Mouse (Mus musculus) stomach, embryonic 14.5 days (tissue): ENCODE data around the gene Bcar1. TPM values are rescaled to one million over a fixed set of nuclear protein-coding genes. Genes with fewer than 3 reads are reported as not detected.
A peak's percentile ranks its signal among the peaks of the same experiment; 100 is the strongest.

Source experiments
- ATAC-seq: fragments of 200-750 bp; cut with Nextera tagmentation; 2 replicates; pipeline ENCODE4 v1.8.0; 2017; ENCODE audit warnings: low read depth, moderate TSS enrichment; ENCODE audit not compliant: insufficient number of reproducible peaks, insufficient read depth, low FRiP score
- H3K27ac ChIP-seq: fragments of 300-500 bp; sonication (generic); 2 replicates; pipeline ENCODE4 v1.5.1; 2014; ENCODE audit warnings: mild to moderate bottlenecking, low read length, moderate library complexity, mixed read lengths
- H3K27me3 ChIP-seq: fragments of 300-500 bp; sonication (generic); 2 replicates; pipeline ENCODE4 v1.6.1; 2014; ENCODE audit warnings: low read length, control low read depth, mixed read lengths; ENCODE audit not compliant: control insufficient read depth, insufficient read depth
- H3K36me3 ChIP-seq: fragments of 300-500 bp; sonication (generic); 2 replicates; pipeline ENCODE4 v1.6.1; 2014; ENCODE audit warnings: mild to moderate bottlenecking, control low read depth, low read length, moderate library complexity, mixed read lengths; ENCODE audit not compliant: control insufficient read depth, insufficient read depth
- H3K4me1 ChIP-seq: fragments of 300-500 bp; sonication (generic); 2 replicates; pipeline ENCODE4 v1.6.1; 2014; ENCODE audit warnings: low read length, control low read depth, mixed read lengths; ENCODE audit not compliant: control insufficient read depth, insufficient read depth
- H3K4me2 ChIP-seq: fragments of 300-500 bp; sonication (generic); replicated peaks from 2 replicates; pipeline ENCODE4 v1.6.1; 2014; ENCODE audit warnings: low read depth, low read length, control low read depth
- H3K4me3 ChIP-seq: fragments of 300-500 bp; sonication (generic); 2 replicates; pipeline ENCODE4 v1.5.1; 2014; ENCODE audit warnings: low read depth, low read length, control low read depth
- H3K9ac ChIP-seq: fragments of 300-500 bp; sonication (generic); replicated peaks from 2 replicates; pipeline ENCODE4 v1.6.1; 2014; ENCODE audit warnings: low read depth, mild to moderate bottlenecking, control low read depth, low read length, moderate library complexity, mixed read lengths
- H3K9me3 ChIP-seq: fragments of 300-500 bp; sonication (generic); 2 replicates; pipeline ENCODE4 v1.6.1; 2016; ENCODE audit warnings: low read depth, low read length, control low read depth; ENCODE audit not compliant: control insufficient read depth
- WGBS: fragments of 180-500 bp; shearing (Covaris S2); extraction: QIAGEN DNeasy Blood & Tissue Kit; methylation state at CpG from one replicate; pipeline ENCODE4 v1.1.7; 2014; 5-methylcytosine and 5-hydroxymethylcytosine counted together
- polyA plus RNA-seq: library from polyadenylated mRNA; unstranded; fragments of >200 nt; fragmentation: Nextera tagmentation; extraction: Ambion mirVana; gene quantifications from 2 replicates; pipeline ENCODE4 v1.2.1, GENCODE M21; 2014

Bcar1 gene
- 43.5 and 46.5 TPM in 2 replicates for polyA plus RNA-seq

DNA sequence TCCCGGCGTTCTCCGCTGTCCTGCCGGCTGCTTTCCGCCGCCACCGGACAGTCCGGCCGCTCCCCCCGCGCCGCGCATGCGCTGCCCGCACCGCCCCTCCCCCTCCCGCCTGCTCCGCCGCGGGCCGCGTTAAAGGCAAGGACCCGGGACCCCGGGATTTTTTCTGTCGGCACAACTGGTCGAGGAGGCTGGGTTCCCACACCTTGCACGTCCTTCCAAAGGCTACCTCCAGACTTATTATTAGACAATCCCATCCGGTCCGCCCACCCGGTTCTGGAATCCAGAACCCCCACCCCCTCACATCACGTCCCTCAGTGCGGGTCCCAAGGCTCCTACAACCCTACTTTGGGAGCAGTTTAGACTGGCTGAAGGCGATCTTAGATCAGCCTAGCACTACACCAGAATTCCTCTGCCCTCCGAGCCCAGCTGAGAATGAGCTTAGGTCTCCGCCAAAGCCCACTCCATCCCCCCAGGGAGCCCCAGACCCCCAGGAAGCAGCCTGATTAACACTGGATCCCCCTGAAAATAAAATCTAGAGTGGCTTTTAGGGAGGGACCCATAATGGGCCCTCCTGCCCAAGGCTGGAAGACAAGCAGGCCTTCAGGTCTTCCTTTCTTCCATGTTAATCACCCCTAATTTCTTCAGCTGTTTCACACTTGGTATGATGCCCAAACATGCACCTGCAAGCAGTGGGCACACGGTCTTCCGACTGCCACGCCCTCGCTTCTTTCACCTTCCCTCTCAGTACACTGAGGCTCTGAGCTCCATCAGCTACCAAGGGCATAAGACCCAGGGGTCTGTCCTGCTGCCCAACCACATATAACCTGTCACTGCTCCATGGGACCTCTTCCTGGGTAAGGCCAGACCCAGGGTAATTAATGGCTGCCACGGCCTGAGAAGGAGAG, at the start of gene Bcar1:
Gene Bcar1 (minus strand): TSS at position 18 of the 905 bp plus-strand sequence.
- ATAC-seq: peak; percentile 47
- Histone ChIP-seq H3K9ac (peak within 1 kb of the TSS; percentile 86), H3K4me3 (peak within 1 kb of the TSS; percentile 95), H3K4me2 (peak within 1 kb of the TSS; percentile 87), H3K9me3 (no peaks in the 10 kb centered on the region), H3K36me3 (no peaks in the 10 kb centered on the region), H3K4me1 (peaks cover 56% of the 10 kb centered on the region), H3K27me3 (no peaks in the 10 kb centered on the region), H3K27ac (peak within 1 kb of the TSS; percentile 72; the same call in 1 of the 2 replicates)
- whole genome bisulfite sequencing: 11% methylated on average over 37 of the region's 40 CpGs

DNA sequence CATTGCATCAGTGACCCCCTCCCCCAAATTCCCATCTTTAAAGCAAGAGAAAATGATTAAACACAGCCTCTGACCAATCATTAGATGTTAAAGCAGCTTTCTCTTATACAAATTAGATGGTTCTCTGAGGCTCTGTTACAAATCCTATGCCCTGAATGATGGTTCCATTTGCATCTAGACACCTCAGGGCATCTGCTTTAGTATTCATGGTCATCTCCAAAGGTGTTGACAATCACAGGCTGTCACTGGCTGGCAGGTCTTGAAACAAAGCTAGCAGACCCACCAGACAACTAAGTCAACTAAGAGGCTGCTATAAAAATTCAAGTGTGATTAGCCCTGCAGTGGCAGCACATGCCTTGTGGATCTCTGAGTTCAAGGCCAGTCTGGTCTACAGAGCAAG, 46.0 kb upstream of the Bcar1 start:
- Histone ChIP-seq H3K4me3 (no peak overlapping the region), H3K9me3 (no peaks in the 10 kb centered on the region), H3K4me2 (no peak overlapping the region), H3K9ac (no peak overlapping the region), H3K27me3 (no peaks in the 10 kb centered on the region), H3K27ac (no peak overlapping the region), H3K36me3 (no peaks in the 10 kb centered on the region), H3K4me1 (peaks cover 4% of the 10 kb centered on the region)
- ATAC-seq: no peak

DNA sequence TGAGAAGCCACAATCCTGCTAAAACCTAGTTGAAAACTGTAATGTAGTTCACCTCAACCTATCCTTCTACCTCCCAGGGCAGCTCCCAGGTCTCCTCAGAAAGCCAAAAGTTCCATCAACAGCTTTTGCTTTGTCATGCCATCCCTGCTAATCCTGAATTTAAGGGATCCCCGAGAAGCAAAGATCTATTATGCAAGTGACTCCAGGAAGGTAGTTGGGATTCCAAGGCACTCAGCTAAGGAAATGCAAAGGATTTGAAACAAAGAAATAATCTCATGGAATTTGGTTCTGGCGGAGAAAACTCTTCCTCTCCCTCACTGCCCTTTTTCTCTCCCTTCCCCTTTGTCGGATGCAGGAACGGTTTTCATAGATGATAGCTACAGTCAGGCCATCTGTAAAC, 45.6 kb upstream of the Bcar1 start:
- Histone ChIP-seq H3K27me3 (no peaks in the 10 kb centered on the region), H3K36me3 (no peaks in the 10 kb centered on the region), H3K4me3 (no peak overlapping the region), H3K9me3 (no peaks in the 10 kb centered on the region), H3K9ac (no peak overlapping the region), H3K4me1 (peaks cover 4% of the 10 kb centered on the region), H3K4me2 (no peak overlapping the region), H3K27ac (no peak overlapping the region)
- ATAC-seq: no peak
- WGBS: 53% methylated on average over 4 of the region's 4 CpGs

GRCm38 (mm10) chr8:111788497-111788896, 44.9 kb upstream of the Bcar1 start:
- Histone ChIP-seq H3K4me1 (peaks cover 4% of the 10 kb centered on the region), H3K9me3 (no peaks in the 10 kb centered on the region)

DNA sequence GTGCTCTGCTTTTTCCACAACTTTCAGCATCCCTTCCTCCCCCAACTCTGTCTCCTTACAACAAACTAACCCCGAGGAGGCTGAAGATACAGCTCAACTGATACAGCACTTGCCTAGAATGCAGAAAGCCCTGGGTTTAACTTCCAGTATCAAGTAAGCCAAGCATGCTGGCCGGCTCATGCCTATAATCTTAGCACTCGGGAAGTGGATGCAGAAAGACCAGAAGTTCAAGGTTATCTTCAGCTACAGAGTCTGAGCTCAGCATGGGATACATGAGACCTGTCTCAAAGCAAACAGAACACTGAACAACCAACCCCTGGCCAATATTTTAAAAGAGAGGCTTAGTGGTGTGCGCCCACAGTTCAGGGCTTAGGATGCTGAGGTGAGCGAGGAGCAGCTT, 44.5 kb upstream of the Bcar1 start:
- Histone ChIP-seq H3K4me2 (no peak overlapping the region), H3K4me3 (no peak overlapping the region), H3K27ac (0 out of 2 replicates have a peak overlapping the region, but pooled peaks have one; percentile 15), H3K9me3 (no peaks in the 10 kb centered on the region), H3K4me1 (peaks cover 4% of the 10 kb centered on the region), H3K27me3 (no peaks in the 10 kb centered on the region), H3K9ac (no peak overlapping the region), H3K36me3 (no peaks in the 10 kb centered on the region)
- 73% methylated on average over 5 of the region's 5 CpGs for WGBS
- no peak for ATAC-seq

More at GRCm38 (mm10) chr8:111788497-111788896, 44.9 kb upstream of the Bcar1 start:
- ATAC-seq: no peak
- Histone ChIP-seq H3K27ac (0 out of 2 replicates have a peak overlapping the region, but pooled peaks have one; percentile 15), H3K36me3 (no peaks in the 10 kb centered on the region), H3K9ac (no peak overlapping the region), H3K4me2 (no peak overlapping the region), H3K4me3 (no peak overlapping the region), H3K27me3 (no peaks in the 10 kb centered on the region)
- WGBS: 70% methylated on average over 3 of the region's 3 CpGs

GRCm38 (mm10) chr8:111787683-111788082, 44.1 kb upstream of the Bcar1 start:
- no peaks in the 10 kb centered on the region for H3K9me3 ChIP-seq
- no peaks in the 10 kb centered on the region for H3K36me3 ChIP-seq
- no peak overlapping the region for H3K9ac ChIP-seq
- 0 out of 2 replicates have a peak overlapping the region, but pooled peaks have one; percentile 15 for H3K27ac ChIP-seq
- no peak overlapping the region for H3K4me3 ChIP-seq
- H3K4me1 ChIP-seq: peaks cover 4% of the 10 kb centered on the region
- 57% methylated on average over 4 of the region's 4 CpGs for WGBS
- no peak for ATAC-seq
- H3K4me2 ChIP-seq: no peak overlapping the region
- H3K27me3 ChIP-seq: no peaks in the 10 kb centered on the region

- no peaks in the 10 kb centered on the region for H3K27me3 ChIP-seq
- H3K9ac ChIP-seq: no peak overlapping the region
- peaks cover 4% of the 10 kb centered on the region for H3K4me1 ChIP-seq
- H3K9me3 ChIP-seq: no peaks in the 10 kb centered on the region
- 0 out of 2 replicates have a peak overlapping the region, but pooled peaks have one; percentile 15 for H3K27ac ChIP-seq
- H3K4me2 ChIP-seq: no peak overlapping the region
- no peak overlapping the region for H3K4me3 ChIP-seq
- 67% methylated on average over 13 of the region's 13 CpGs for WGBS
- no peak for ATAC-seq
- no peaks in the 10 kb centered on the region for H3K36me3 ChIP-seq
These were observed 43.3 kb upstream of the Bcar1 start for GRCm38 (mm10) chr8:111786701-111787588.

DNA sequence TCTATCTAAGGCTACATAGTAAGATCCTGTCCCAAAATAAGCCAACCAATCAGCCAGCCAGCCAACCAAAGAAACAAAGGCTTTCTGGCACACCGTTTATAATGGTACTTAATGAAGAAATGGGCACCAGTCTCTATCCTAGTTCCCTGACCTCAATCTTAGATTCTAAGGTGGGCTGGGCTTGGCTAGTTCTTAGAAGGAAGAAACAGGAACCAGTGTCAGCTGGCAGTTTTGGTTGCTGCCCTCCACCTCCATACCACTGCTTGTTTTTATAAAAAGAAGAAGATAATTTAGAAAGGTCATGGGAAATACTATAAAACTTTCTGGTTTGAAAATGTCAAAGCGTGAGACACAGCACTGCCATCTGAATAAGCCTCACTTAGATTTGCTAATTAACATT, 42.5 kb upstream of the Bcar1 start:
- H3K4me3 ChIP-seq: no peak overlapping the region
- no peaks in the 10 kb centered on the region for H3K36me3 ChIP-seq
- H3K9ac ChIP-seq: no peak overlapping the region
- H3K27ac ChIP-seq: no peak overlapping the region
- H3K4me1 ChIP-seq: peaks cover 4% of the 10 kb centered on the region
- H3K4me2 ChIP-seq: no peak overlapping the region
- no peak for ATAC-seq
- H3K9me3 ChIP-seq: no peaks in the 10 kb centered on the region
- H3K27me3 ChIP-seq: no peaks in the 10 kb centered on the region
- 96% methylated on average over 2 of the region's 2 CpGs for WGBS
